Mouse (Mus musculus): ENCODE measurements around the gene Cd164l2.

Gene Cd164l2

GRCm38 (mm10) chr4:133211751-133212561 lies at the start of gene Cd164l2, which contains the start of gene Gpr3:
Gene Cd164l2, plus strand, starts transcription at chr4:133212131.
Gene Gpr3, minus strand, starts transcription at chr4:133212536.
- DNase-seq: no peak

DNA sequence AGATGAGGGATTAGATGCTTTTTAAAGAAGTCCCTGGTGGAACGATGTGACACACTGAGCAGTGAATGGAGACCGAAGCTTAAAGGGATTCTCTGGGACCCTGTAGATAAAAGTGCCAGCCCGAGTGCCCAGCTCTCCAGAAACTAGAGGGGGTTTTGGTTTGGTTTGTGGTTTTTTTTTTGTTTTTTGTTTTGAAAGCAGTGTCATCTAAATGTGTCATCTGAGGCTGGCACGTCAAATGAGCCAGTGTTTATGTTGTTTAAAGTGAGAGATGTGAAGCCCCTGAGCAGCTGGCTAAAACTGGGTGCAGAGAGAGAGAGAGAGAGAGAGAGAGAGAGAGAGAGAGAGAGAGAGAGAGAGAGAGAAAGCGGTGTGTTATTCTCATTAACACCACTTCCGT lies 49.7 kb upstream of the Cd164l2 start:
- DNase-seq: no peak

GRCm38 (mm10) chr4:133166773-133167172 lies 45.2 kb upstream of the Cd164l2 start:
- DNase-seq: no peak

DNA sequence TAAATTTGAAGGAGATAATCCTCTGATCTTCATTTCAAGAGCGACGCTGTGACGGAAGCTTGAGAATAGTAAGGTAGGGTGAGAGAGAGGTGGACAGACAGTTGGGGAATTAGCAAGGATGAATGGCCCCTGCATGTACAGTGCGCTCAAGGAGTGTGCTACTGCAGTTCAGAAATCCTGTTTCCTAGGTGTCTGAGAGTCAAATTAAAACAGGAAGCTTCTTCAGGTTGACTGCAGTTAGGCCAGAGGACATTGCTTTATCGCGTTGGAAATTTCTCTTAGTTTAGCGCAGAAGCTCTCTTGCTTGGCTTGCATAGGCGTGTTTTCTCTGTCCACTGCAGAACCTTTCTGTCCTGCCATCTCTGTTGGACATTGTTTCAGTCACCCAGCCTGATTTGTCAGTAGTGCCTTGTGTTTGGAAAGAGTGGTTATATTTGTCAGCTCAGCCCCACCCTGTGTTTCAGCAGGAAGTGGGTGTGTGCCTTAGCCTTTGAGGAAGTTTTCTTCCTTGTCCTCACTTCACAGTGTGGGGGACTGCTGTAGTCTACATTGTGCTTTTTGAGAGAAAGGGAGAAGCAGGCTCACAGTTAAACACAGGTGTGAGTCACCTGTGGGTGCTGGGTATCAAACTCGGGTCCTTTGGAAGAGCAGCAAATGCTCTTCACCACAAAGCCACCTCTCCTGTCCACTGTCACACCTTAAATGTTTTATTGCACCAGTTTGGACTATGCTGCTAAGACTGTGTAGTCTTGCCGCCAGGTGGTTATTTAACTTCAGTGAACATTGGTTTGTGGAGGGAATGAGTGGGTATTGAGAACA lies 42.5 kb upstream of the Cd164l2 start:
- DNase-seq: peak; percentile 89

GRCm38 (mm10) chr4:133170056-133170524 lies 41.8 kb upstream of the Cd164l2 start:
- DNase-seq: peak; percentile 70

GRCm38 (mm10) chr4:133170616-133171015 lies 41.3 kb upstream of the Cd164l2 start:
- peak; percentile 45 for DNase-seq

DNA sequence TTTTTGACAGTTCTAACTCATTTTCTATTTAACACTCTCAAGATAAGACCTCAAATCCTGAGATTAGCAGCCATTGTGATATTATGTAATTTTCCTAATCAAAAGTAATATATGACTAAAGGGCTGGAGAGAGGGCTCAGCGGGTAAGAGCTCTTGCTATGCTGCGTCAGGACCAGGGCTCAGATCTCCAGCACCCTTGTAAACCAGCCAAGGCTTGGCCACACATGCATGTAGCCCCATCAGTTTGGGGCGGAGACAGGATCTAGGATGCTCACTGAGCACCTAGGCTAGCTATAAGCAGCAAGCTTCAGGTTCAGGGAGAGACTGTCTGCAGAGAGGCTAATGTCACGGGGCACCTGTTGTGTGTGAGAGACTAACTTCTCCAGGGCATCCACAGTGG lies 39.5 kb upstream of the Cd164l2 start:
- DNase-seq: no peak

DNA sequence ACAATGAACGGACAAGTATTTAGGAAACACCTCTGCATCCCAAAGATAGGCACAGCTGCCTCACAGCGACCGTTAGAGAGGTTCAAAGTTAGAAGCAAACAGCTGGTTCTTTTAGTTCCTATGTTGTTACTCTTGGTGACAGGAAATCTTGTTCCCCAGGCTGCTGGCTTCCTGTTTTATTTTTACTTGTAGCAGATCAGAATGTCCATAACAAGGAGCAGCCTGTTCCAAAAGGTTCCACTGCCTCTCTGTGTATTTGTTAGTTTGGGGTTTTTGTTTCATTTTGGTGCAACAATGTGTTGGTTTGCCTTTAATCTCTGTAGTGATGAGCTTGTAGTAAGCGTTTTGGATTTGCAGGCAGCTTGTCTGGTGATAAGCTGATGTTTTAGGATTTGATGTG lies 37.6 kb upstream of the Cd164l2 start:
- DNase-seq: peak; percentile 83

DNA sequence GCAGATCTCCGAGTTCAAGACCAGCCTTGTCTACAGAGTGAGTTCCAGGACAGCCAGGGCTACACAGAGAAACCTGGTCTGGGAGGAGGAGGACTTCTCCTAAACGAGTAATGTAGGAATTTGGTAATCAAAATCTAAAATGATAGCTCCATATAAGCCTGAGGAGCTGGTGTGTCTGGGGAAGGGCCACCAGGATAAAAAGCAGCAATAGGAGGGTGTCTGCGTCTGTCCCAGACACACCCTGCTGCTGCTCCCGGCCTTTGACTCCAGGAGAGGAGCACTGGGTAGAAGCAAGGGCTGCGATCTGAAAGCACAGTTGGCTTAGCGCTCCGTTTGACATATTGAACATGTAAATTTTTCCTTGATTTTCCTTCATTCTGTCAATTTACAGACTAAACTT lies 36.7 kb upstream of the Cd164l2 start:
- no peak for DNase-seq

DNA sequence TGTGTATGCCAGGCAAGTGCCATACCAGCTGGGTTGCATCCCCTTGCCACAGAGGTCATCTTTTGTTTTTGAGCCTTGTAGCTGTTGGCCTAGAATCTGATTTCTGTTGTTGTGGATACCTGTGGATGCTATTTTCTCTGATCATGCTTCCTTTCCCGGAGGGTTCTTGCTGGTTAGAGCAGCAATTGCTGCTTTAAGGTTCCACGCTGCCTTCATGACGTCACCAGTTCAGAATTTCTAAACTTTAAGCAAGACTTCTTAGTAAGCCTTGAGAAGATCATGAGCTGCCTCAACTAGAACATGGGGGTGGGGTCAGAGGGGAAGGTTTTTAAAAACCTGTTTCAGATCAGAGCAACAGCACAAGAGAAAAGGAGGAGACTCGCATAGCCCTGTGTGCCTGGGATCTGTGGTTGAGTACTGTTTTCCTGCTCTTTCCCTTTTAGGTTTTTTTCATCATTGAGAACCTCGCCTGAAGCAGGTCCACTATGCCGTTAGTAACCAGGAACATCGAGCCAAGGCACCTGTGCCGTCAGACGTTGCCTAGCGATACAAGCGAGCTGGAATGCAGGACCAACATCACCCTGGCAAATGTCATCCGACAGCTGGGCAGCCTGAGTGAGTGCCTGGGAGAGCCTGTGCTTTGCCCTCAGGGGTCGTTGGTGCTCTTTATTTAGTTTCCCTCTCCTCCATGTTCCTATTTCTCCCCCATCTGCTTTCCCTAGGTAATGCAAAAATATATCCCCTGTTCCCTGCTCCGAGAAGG lies 35.8 kb upstream of the Cd164l2 start:
- no peak for DNase-seq

DNA sequence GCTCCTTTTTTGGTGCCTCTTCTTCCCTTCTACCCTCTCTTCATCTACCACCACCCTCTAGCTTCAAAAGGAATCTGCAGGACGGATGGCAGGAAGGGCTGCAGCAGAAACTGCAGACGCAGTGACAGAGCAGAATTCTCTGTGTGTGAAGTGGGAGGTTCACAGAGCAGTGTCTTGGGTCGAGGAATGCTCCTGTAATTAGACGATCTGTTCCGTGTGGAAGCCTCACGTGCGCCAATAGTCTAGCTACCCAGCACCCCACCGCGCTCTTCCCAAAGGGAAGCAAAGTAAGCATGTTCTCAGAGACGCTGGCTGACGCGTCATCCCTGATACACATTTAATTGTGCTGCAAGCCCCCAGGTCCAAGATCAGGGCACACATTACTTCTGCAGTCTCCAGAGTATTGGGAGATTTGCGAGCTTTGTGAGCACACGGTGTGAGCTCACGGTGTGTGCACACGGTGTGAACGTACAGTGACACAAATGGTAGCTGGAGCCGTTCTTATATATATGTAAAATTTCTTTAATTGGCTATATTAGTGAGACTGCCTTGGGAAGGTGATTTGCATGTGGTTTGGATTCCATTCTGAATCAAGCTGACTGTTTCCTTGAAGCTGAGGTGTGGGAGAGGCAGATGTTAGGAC lies 35.0 kb upstream of the Cd164l2 start:
- DNase-seq: no peak

DNA sequence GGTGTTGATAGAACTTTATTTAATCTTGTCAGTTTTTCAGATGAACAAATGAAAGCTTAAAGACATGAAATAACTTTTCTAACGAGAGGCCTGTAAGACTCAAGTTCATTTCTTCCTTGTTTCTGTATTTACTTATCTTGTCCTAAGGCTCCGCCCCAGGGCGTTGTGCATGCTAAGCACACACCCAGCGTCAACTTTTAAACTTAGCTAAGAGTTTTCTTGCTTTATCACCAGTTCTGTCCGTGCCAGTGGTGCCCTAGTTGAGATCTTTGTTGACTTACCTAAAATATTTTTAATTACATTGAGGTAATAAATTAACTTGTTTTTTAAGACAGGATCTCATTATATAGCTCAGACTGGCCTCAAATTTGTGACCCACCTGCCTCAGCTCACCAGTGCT lies 33.6 kb upstream of the Cd164l2 start:
- peak; percentile 58 for DNase-seq

GRCm38 (mm10) chr4:133179258-133179657 lies 32.7 kb upstream of the Cd164l2 start:
- DNase-seq: no peak

DNA sequence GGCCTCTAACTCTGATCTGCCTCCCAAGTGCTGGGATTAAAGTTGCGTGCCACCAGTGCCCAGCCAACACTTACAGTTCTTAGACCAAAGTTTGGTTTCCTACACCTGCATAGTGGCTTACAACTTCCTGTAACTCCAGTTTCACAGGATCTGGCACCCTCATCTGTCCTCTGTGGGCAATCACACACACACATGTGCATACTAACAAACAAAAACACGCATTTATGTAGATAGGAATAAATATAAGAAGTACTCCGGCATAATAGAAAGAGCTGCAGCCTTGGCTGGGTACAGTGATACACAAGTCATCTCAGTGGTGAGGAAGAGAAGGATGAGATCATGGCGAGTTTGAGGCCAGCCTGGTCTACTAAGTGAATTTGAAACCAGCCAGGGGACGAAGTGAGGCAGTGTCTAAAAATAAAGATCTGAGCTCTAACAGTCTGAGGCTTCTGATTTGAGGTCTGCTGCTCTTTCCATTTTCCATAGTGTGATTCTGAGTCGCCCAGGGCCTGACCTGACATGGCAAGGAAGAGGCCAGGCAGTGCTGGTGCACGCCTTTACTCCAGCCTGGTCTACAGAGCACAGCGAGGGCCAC lies 29.4 kb upstream of the Cd164l2 start:
- no peak for DNase-seq

- DNase-seq: no peak
Observed at GRCm38 (mm10) chr4:133184031-133184897, 27.7 kb upstream of the Cd164l2 start.

GRCm38 (mm10) chr4:133184898-133185665 lies 26.8 kb upstream of the Cd164l2 start:
- DNase-seq: peak; percentile 75

DNA sequence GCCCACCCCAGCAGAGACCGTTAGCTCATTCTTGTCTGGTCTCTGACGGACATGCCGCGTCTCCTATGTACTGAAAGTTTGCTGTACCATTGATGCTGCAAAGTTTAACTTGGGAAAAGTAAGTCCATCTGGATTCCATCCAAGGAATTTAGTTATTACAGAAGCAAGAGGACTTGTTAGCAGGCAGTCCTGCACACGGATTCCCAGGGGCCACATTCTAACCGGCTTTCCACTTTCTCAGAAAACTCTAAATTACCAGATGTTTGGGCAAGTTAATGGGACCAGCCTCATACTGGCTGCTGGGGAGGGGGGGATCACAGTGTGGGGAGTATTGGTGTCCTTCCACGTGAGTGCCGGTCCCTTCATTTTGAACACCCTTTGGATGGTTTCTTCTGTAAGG lies 26.0 kb upstream of the Cd164l2 start:
- DNase-seq: no peak

- no peak for DNase-seq
Observed at GRCm38 (mm10) chr4:133186856-133187255, 25.1 kb upstream of the Cd164l2 start.

- DNase-seq: no peak
Observed at GRCm38 (mm10) chr4:133189396-133189795, 22.5 kb upstream of the Cd164l2 start.

DNA sequence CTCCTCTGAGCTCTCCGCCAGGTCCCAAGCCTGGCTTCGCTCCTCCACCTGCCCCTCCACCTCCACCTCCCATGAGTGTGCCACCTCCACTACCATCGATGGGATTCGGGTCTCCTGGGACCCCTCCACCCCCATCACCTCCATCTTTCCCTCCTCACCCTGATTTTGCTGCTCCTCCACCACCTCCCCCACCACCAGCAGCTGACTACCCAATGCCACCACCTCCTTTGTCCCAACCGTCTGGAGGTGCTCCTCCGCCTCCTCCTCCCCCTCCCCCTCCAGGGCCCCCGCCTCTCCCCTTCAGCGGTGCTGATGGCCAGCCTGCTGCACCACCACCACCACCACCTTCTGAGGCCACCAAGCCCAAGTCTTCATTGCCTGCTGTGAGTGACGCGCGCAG lies 17.4 kb upstream of the Cd164l2 start:
- DNase-seq: no peak

All from lung, postnatal 36 days (tissue).